Mouse (Mus musculus) olfactory bulb, adult 2 months (tissue): Measurements from ENCODE around the gene Ino80d. TPM values are rescaled to one million over a fixed set of nuclear protein-coding genes. Genes with fewer than 3 reads are reported as not detected.

Source experiments
- H3K27ac ChIP-seq: fragments of 200-500 bp; 2 replicates; pipeline ENCODE4 v1.5.1; 2012; ENCODE audit warnings: low read depth, low read length; ENCODE audit not compliant: insufficient read depth
- H3K4me1 ChIP-seq: fragments of 200-500 bp; 2 replicates; pipeline ENCODE4 v1.6.1; 2012; ENCODE audit warnings: low read length; ENCODE audit not compliant: control insufficient read depth, insufficient read depth
- H3K4me3 ChIP-seq: fragments of 200-500 bp; 2 replicates; pipeline ENCODE4 v1.5.1; 2012; ENCODE audit warnings: mild to moderate bottlenecking, low read depth, low read length, moderate library complexity; ENCODE audit not compliant: insufficient read depth
- CTCF ChIP-seq: fragments of 200-500 bp; IDR thresholded peaks from 2 replicates; pipeline ENCODE4 v1.5.1; 2012; ENCODE audit warnings: low read depth, mild to moderate bottlenecking, low read length, moderate library complexity; ENCODE audit not compliant: insufficient read depth
- POLR2A ChIP-seq: fragments of 200-500 bp; IDR thresholded peaks from 2 replicates; pipeline ENCODE4 v1.6.1; 2012; ENCODE audit warnings: mild to moderate bottlenecking, low read depth, low read length, moderate library complexity; ENCODE audit not compliant: insufficient read depth
- WGBS: fragments of 180-500 bp; shearing (Covaris S2); methylation state at CpG from one replicate; pipeline ENCODE4 v1.1.7; 2018; 5-methylcytosine and 5-hydroxymethylcytosine counted together
- polyA plus RNA-seq: library from polyadenylated mRNA; stranded (reverse); fragments of >200 nt; gene quantifications from 2 replicates; pipeline ENCODE4 v1.2.4, GENCODE M21; 2012; ENCODE audit warnings: low replicate concordance; ENCODE audit not compliant: missing spikeins, insufficient read depth, insufficient read length

Ino80d gene
- polyA plus RNA-seq, 1 experiment: not detected

DNA sequence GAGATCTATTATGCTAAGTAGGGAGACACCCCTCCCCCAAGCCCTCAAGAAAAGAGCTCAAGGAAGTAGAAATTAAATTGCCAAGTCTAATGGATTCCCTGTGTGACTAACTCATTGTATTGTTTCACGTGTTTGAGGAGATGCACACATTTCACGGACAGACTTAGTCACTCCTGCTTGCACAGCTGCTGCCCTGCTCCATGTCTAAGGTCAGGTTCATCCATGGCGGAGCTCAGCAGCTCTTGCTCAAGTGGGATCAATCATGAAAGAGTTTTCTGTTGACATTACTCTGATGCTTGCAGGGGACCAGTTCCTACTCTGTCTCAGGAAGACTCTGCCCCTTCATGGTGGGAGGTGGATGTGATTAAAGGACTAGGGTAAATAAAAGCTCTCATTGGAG, 137.7 kb downstream of the Ino80d start:
- TF ChIP-seq CTCF (no peak), POLR2A (no peak)
- Histone ChIP-seq H3K4me1 (no peaks in the 10 kb centered on the region), H3K4me3 (no peak overlapping the region), H3K27ac (no peak overlapping the region)
- 26% methylated on average over 3 of the region's 3 CpGs for WGBS

DNA sequence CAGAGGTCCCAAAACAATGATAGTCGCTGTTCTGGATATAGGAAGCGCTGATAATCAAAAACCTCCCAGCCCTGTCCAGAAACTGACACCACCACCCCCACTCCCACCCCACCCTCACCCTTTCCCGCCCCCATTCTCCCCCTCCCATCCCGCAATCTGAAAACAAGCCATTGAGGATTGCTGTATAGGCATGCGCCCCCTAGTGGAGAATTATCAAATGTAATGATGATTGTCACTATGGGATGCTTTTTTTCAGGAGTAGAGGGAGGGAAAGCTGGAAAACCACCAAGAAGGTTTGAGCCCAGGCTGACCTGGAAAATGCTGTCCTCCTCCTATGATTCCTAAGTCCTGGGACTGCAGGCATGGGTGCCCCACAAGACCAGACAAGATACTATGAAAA, 147.6 kb downstream of the Ino80d start:
- 29% methylated on average over 5 of the region's 5 CpGs for WGBS
- Histone ChIP-seq H3K4me1 (no peaks in the 10 kb centered on the region), H3K4me3 (no peak overlapping the region), H3K27ac (no peak overlapping the region)
- TF ChIP-seq POLR2A (no peak), CTCF (peak; percentile 42; the same call in 1 of the 2 replicates)

DNA sequence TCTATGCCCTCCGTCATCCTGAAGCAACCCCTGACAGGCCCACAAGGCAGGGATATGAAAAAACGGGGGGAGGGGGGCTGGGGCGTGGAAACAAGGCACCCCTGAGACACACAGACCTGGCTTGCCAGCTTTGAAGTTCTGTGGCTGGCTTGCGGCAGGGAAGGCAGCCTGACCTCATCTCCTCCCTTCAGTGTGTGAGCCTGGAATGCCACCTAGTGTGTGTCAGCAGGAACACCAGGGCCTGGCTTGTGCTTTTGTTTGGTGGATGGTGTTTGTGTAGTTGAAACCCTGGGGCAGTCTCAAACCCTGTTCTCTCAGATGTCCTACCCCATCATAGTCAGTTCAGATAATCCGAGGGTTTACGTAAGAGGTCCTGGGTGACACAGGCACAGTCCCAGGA, 150.2 kb downstream of the Ino80d start:
- no peak for TF ChIP-seq POLR2A
- peak; percentile 78 for TF ChIP-seq CTCF
- WGBS: 31% methylated on average over 6 of the region's 6 CpGs
- no peak overlapping the region for H3K27ac ChIP-seq
- no peak overlapping the region for H3K4me3 ChIP-seq
- H3K4me1 ChIP-seq: no peaks in the 10 kb centered on the region

DNA sequence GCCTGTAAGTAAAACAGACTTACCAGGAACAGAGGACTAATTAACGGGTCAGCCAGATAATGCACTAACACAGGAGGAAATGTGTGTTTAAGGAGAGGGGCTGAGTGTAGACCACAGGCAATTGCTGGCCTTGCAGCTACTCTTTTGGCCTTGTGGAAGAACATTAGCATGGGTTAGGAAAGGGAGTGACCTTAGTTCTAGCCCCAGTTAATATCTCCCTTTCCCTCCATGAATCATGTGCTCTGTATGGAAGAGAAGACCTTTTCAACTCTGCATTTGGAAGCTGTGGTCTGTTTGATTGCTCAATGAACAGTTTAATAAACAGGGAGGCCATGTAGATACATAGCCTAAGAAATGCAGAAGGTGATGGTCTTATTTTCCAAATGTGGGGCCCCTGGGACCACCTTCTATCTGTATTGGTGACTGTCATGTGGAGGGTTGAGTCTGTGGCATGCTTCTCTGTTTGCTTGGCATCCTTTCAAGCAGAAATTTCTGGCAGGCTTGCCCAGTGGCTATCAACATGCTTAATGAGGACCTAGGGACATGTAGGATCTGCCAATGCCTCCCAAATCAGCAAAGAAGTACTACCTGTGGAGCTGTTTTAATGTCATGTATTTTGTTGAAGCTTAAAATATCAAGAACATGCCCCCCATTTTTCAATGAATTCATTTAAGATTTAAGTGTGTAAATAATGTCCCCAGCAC, 157.4 kb downstream of the Ino80d start:
- Histone ChIP-seq H3K4me3 (no peak overlapping the region), H3K4me1 (no peaks in the 10 kb centered on the region), H3K27ac (no peak overlapping the region)
- 78% methylated on average over 1 of the region's 1 CpGs for WGBS
- TF ChIP-seq POLR2A (no peak), CTCF (no peak)

DNA sequence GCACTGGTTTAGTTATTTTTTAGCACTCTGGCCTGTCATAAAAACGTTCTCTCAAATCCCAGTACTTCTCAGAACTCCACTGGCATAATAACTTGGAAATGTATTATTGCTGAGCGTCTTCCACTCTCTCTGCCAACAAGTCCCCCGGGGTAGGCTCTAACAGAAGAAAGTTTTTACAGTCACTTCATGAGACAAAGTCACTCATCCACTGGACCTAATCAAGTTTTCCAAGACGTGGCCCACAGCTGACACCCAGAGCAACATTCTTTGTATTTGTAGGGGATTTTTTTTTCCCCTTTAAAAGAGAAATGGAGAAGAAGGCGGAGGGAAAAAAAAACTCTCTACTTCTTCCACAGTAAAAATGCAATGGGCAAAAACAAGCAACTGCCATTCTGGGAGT, 157.9 kb downstream of the Ino80d start:
- TF ChIP-seq POLR2A (no peak), CTCF (no peak)
- H3K4me1 ChIP-seq: no peaks in the 10 kb centered on the region
- H3K4me3 ChIP-seq: no peak overlapping the region
- H3K27ac ChIP-seq: no peak overlapping the region
- 74% methylated on average over 5 of the region's 5 CpGs for WGBS

DNA sequence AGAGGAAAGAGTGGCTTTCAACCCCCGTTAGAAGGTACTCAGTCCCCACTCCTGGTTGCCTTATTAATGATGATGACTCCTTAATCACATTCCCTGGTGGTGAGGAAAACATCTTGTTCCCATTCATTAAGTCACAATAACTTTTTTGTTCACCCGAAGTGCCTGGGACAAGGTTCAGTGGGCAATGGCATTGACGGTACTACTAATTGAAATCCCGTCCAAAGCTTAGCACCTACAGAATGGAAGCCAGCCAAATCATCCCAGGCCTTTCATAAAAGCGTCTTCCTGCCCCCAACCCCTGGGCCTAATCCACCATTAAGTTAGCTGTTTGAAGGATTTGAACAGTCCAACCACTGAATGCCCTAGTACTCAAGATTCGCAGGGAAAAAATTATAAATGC, 159.1 kb downstream of the Ino80d start:
- 52% methylated on average over 6 of the region's 6 CpGs for WGBS
- H3K4me1 ChIP-seq: no peaks in the 10 kb centered on the region
- no peak overlapping the region for H3K4me3 ChIP-seq
- no peak overlapping the region for H3K27ac ChIP-seq
- TF ChIP-seq POLR2A: no peak
- TF ChIP-seq CTCF: no peak

DNA sequence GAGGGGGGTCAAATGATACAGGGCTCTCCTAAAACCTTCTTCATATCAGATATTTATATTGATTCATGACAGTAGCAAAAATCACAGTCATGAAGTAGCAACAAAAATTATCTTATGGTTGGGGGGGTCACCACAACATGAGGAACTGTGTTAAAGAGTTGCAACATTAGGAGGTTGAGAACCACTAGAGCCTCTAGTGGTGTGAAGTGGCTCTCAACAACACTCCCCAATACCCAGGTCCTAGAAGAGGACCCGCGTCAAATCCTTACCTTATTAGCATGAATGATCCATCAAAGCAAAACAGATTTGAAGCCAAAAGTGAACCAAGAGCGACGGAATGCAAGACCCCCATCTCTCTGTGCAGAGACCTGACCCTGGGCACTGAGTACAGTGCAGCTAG, 161.4 kb downstream of the Ino80d start:
- 94% methylated on average over 4 of the region's 4 CpGs for WGBS
- Histone ChIP-seq H3K27ac (no peak overlapping the region), H3K4me1 (no peaks in the 10 kb centered on the region), H3K4me3 (no peak overlapping the region)
- no peak for TF ChIP-seq CTCF
- TF ChIP-seq POLR2A: no peak

DNA sequence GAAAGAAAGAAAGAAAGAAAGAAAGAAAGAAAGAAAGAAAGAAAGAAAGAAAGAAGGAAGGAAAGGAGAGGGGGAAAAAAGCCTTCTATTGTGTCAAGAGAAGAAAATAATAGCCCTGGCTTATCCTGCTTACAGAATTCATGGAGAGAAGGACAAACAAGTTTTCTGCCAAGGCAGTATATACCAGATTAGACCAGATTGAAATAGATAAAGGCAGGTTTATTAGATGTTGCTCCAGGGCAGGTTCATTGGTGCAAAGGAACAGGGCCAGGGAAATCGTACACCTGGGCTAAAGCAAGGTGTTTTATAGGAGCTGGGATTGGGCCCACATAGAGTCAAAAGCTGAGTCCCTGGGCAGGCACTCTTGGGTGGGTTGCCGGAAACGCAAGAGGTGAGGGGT, 162.1 kb downstream of the Ino80d start:
- peaks cover 3% of the 10 kb centered on the region; the same call in 1 of the 2 replicates for H3K4me1 ChIP-seq
- TF ChIP-seq CTCF (no peak), POLR2A (no peak)
- no peak overlapping the region for H3K4me3 ChIP-seq
- H3K27ac ChIP-seq: no peak overlapping the region
- 99% methylated on average over 3 of the region's 3 CpGs for WGBS

DNA sequence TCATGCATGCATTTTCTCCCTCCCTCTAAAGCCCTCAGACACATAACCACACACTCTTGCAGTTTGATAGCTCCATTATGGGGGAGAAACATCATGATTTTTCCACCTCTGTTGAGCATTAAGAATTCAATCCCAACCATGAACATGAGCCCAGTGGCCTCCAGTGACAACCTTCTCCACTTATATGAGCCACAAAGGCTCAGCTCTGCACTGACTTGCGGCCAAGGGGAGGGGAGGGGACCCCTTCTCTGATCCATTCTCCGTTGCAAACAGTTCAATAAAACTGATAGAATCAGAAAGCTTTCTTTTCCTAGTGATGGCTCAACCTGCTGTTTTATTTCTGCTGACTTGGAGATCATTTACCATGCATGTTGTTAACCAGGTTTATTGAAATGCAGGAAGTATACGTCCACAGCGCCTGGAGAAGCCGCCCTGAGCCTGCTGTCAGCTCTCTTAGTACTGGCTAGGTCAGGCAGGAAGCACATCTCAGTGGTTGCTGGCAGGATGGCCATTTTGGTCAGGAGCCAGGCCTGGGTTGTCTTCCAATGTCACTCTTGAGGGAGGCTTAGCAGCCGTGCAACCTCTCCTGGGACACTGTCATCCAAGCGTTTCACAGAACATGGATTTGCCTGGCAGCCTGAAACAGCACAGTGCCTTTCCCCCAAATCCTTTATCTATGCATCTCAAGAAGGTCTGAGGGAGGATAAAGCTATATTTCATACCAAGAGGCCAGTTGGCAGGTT, 163.2 kb downstream of the Ino80d start:
- WGBS: 72% methylated on average over 7 of the region's 7 CpGs
- no peak overlapping the region for H3K4me3 ChIP-seq
- peaks cover 3% of the 10 kb centered on the region; the same call in 1 of the 2 replicates for H3K4me1 ChIP-seq
- H3K27ac ChIP-seq: no peak overlapping the region
- no peak for TF ChIP-seq CTCF
- TF ChIP-seq POLR2A: no peak
